Mouse (Mus musculus) C2C12 (cell line): ENCODE data around the gene Gid8. TPM values are rescaled to one million over a fixed set of nuclear protein-coding genes. Genes with fewer than 3 reads are reported as not detected.

ENCODE experiments used
- H3K27me3 ChIP-seq: one replicate; pipeline ENCODE4 v1.6.1; 2011; ENCODE audit not compliant: control insufficient read depth, insufficient read depth, insufficient read length
- H3K36me3 ChIP-seq: one replicate; pipeline ENCODE4 v1.6.1; 2011; ENCODE audit not compliant: control insufficient read depth, insufficient read depth
- H3K4me3 ChIP-seq: one replicate; pipeline ENCODE4 v1.5.1; 2011; ENCODE audit warnings: mild to moderate bottlenecking, control low read depth; ENCODE audit not compliant: poor library complexity, insufficient read depth, severe bottlenecking
- H3K79me2 ChIP-seq: one replicate; pipeline ENCODE4 v1.6.1; 2011; ENCODE audit not compliant: control insufficient read depth, insufficient read depth
- H3K79me3 ChIP-seq: one replicate; pipeline ENCODE4 v1.6.1; 2011; ENCODE audit warnings: low read depth, control low read depth
- H3ac ChIP-seq: one replicate; pipeline ENCODE3; 2011; ENCODE audit warnings: low read depth; ENCODE audit not compliant: control insufficient read depth, insufficient read length
- CEBPB ChIP-seq: IDR thresholded peaks from one replicate; pipeline ENCODE4 v1.6.1; 2011; ENCODE audit warnings: low read depth, mild to moderate bottlenecking, control low read depth, moderate library complexity
- CTCF ChIP-seq: IDR thresholded peaks from one replicate; pipeline ENCODE4 v1.5.1; 2011; ENCODE audit not compliant: control insufficient read depth, insufficient read depth, insufficient read length
- FOSL1 ChIP-seq: IDR thresholded peaks from one replicate; pipeline ENCODE4 v1.8.0; 2011; ENCODE audit warnings: mild to moderate bottlenecking, low read length; ENCODE audit not compliant: poor library complexity, insufficient read depth, severe bottlenecking
- MAX ChIP-seq: IDR thresholded peaks from one replicate; pipeline ENCODE4 v1.6.1; 2011; ENCODE audit warnings: mild to moderate bottlenecking, control low read depth
- MYOD1 ChIP-seq: IDR thresholded peaks from one replicate; pipeline ENCODE4 v1.6.1; 2011; ENCODE audit warnings: low read depth; ENCODE audit not compliant: control insufficient read depth, insufficient read length
- MYOG ChIP-seq: IDR thresholded peaks from one replicate; pipeline ENCODE4 v1.6.1; 2011; ENCODE audit not compliant: control insufficient read depth, insufficient read length; ENCODE audit errors: extremely low read depth
- USF1 ChIP-seq: IDR thresholded peaks from one replicate; pipeline ENCODE4 v1.6.1; 2011; ENCODE audit warnings: low read depth, mild to moderate bottlenecking, control low read depth, moderate library complexity
- polyA plus RNA-seq: library from polyadenylated mRNA; unstranded; fragments of >200 nt; fragmentation: generic; extraction: Trizol; gene quantifications from one replicate; pipeline ENCODE4 v1.2.1, GENCODE M21; 2012; ENCODE audit warnings: missing spikeins

Gene Gid8
- polyA plus RNA-seq, 1 experiment, result 35.5 TPM

GRCm38 (mm10) chr2:180701767-180702621 lies 7.9 kb upstream of the Gid8 start:
- H3K79me3 ChIP-seq, result peaks cover 98% of the 10 kb centered on the region
- TF ChIP-seq MAX (peak; percentile 78), MYOD1 (no peak)
- H3K27me3 ChIP-seq, result no peaks in the 10 kb centered on the region
- peaks cover 100% of the 10 kb centered on the region for H3K79me2 ChIP-seq
- peak overlapping the region; percentile 81 for H3K4me3 ChIP-seq
- H3K36me3 ChIP-seq, result peaks cover 21% of the 10 kb centered on the region
- H3ac ChIP-seq, result peak overlapping the region; percentile 98

- TF ChIP-seq MYOG (no peak), CTCF (peak; percentile 2), CEBPB (peak; percentile 17), MAX (no peak)
- Histone ChIP-seq H3K36me3 (peaks cover 21% of the 10 kb centered on the region), H3K4me3 (peak overlapping the region; percentile 81), H3ac (peak overlapping the region; percentile 34), H3K79me3 (peaks cover 98% of the 10 kb centered on the region), H3K27me3 (no peaks in the 10 kb centered on the region), H3K79me2 (peaks cover 100% of the 10 kb centered on the region)
Observed at GRCm38 (mm10) chr2:180702701-180703149, 7.2 kb upstream of the Gid8 start.

GRCm38 (mm10) chr2:180703175-180703574 lies 6.7 kb upstream of the Gid8 start:
- Histone ChIP-seq H3K79me3 (peaks cover 98% of the 10 kb centered on the region), H3K79me2 (peaks cover 100% of the 10 kb centered on the region), H3ac (no peak overlapping the region), H3K4me3 (no peak overlapping the region), H3K36me3 (peaks cover 20% of the 10 kb centered on the region), H3K27me3 (no peaks in the 10 kb centered on the region)
- TF ChIP-seq MYOD1, result no peak
- TF ChIP-seq USF1, result no peak

GRCm38 (mm10) chr2:180703645-180704359 lies 6.1 kb upstream of the Gid8 start:
- Histone ChIP-seq H3K36me3 (peaks cover 18% of the 10 kb centered on the region), H3K27me3 (no peaks in the 10 kb centered on the region), H3K79me2 (peaks cover 100% of the 10 kb centered on the region), H3K4me3 (no peak overlapping the region), H3K79me3 (peaks cover 98% of the 10 kb centered on the region), H3ac (no peak overlapping the region)
- TF ChIP-seq MAX, result no peak
- TF ChIP-seq CEBPB, result no peak

GRCm38 (mm10) chr2:180704591-180704990 lies 5.3 kb upstream of the Gid8 start:
- Histone ChIP-seq H3K27me3 (no peaks in the 10 kb centered on the region), H3K79me2 (peaks cover 100% of the 10 kb centered on the region), H3K79me3 (peaks cover 98% of the 10 kb centered on the region), H3K4me3 (no peak overlapping the region), H3ac (no peak overlapping the region), H3K36me3 (peaks cover 18% of the 10 kb centered on the region)
- TF ChIP-seq MYOD1, result no peak
- TF ChIP-seq USF1, result no peak
- no peak for TF ChIP-seq FOSL1
- TF ChIP-seq MYOG, result no peak
- TF ChIP-seq CTCF, result no peak
- TF ChIP-seq MAX, result no peak
- no peak for TF ChIP-seq CEBPB

GRCm38 (mm10) chr2:180705066-180705465 lies 4.9 kb upstream of the Gid8 start:
- TF ChIP-seq FOSL1, result no peak
- no peak for TF ChIP-seq MYOD1
- TF ChIP-seq USF1, result no peak
- TF ChIP-seq MAX, result no peak
- TF ChIP-seq MYOG, result no peak
- TF ChIP-seq CEBPB, result no peak
- TF ChIP-seq CTCF, result no peak
- Histone ChIP-seq H3K36me3 (peaks cover 14% of the 10 kb centered on the region), H3K79me3 (peaks cover 95% of the 10 kb centered on the region), H3K27me3 (no peaks in the 10 kb centered on the region), H3K79me2 (peaks cover 100% of the 10 kb centered on the region), H3K4me3 (no peak overlapping the region), H3ac (no peak overlapping the region)
